Mouse (Mus musculus) E14TG2a.4 (cell line): ENCODE results near the gene Slc25a54.

ENCODE experiments used
- H3K27me3 ChIP-seq: 2 replicates; pipeline ENCODE4 v1.6.1; 2014; ENCODE audit warnings: low read length, control low read depth; ENCODE audit not compliant: insufficient read depth
- H3K36me3 ChIP-seq: 2 replicates; pipeline ENCODE4 v1.6.1; 2014; ENCODE audit warnings: low read length, control low read depth; ENCODE audit not compliant: insufficient read depth
- H3K4me1 ChIP-seq: replicated peaks from 2 replicates; pipeline ENCODE4 v1.6.1; 2014; ENCODE audit warnings: low read depth, low read length, control low read depth
- H3K4me3 ChIP-seq: replicated peaks from 2 replicates; pipeline ENCODE4 v1.5.1; 2014; ENCODE audit warnings: mild to moderate bottlenecking, low read length
- H3K9me3 ChIP-seq: 2 replicates; pipeline ENCODE4 v1.6.1; 2014; ENCODE audit warnings: low read length, control low read depth
- CTCF ChIP-seq: conservative IDR thresholded peaks from 2 replicates; pipeline ENCODE4 v1.5.1; 2014; ENCODE audit warnings: low read length
- NANOG ChIP-seq: IDR thresholded peaks from 2 replicates; pipeline ENCODE4 v1.6.1; 2014; ENCODE audit warnings: borderline replicate concordance, low read length, mixed read lengths
- POU5F1 ChIP-seq: IDR thresholded peaks from 2 replicates; pipeline ENCODE4 v1.6.1; 2014; ENCODE audit warnings: low read length, borderline replicate concordance

Gene Slc25a54

GRCm38 (mm10) chr3:109119562-109119961 lies 39.3 kb downstream of the Slc25a54 start:
- Histone ChIP-seq H3K36me3 (no peaks in the 10 kb centered on the region), H3K4me3 (no peak overlapping the region), H3K4me1 (peaks cover 7% of the 10 kb centered on the region), H3K9me3 (no peaks in the 10 kb centered on the region), H3K27me3 (peaks cover 28% of the 10 kb centered on the region)
- TF ChIP-seq POU5F1 = no peak
- no peak for TF ChIP-seq CTCF
- TF ChIP-seq NANOG = no peak

GRCm38 (mm10) chr3:109119973-109120372 lies 39.7 kb downstream of the Slc25a54 start:
- Histone ChIP-seq H3K4me3 (no peak overlapping the region), H3K9me3 (no peaks in the 10 kb centered on the region), H3K27me3 (peaks cover 28% of the 10 kb centered on the region), H3K36me3 (no peaks in the 10 kb centered on the region), H3K4me1 (peaks cover 7% of the 10 kb centered on the region)
- TF ChIP-seq CTCF (no peak), POU5F1 (no peak), NANOG (no peak)

GRCm38 (mm10) chr3:109122641-109123530 lies 42.6 kb downstream of the Slc25a54 start, which contains the start of gene Slc25a24:
Gene Slc25a24, plus strand, starts transcription at chr3:109123149.
- Histone ChIP-seq H3K4me1 (peaks cover 7% of the 10 kb centered on the region), H3K36me3 (no peaks in the 10 kb centered on the region), H3K9me3 (no peaks in the 10 kb centered on the region), H3K27me3 (peaks cover 31% of the 10 kb centered on the region), H3K4me3 (peak within 1 kb of the TSS; percentile 81)
- TF ChIP-seq POU5F1 (no peak), NANOG (no peak), CTCF (no peak)

- Histone ChIP-seq H3K9me3 (no peaks in the 10 kb centered on the region), H3K27me3 (peaks cover 31% of the 10 kb centered on the region), H3K36me3 (no peaks in the 10 kb centered on the region), H3K4me1 (peaks cover 7% of the 10 kb centered on the region), H3K4me3 (peak overlapping the region; percentile 81)
- no peak for TF ChIP-seq NANOG
- TF ChIP-seq POU5F1 = no peak
- no peak for TF ChIP-seq CTCF
These were observed 43.3 kb downstream of the Slc25a54 start for GRCm38 (mm10) chr3:109123531-109123981.

- Histone ChIP-seq H3K27me3 (peaks cover 31% of the 10 kb centered on the region), H3K4me1 (peaks cover 7% of the 10 kb centered on the region), H3K4me3 (no peak overlapping the region), H3K36me3 (no peaks in the 10 kb centered on the region), H3K9me3 (no peaks in the 10 kb centered on the region)
- TF ChIP-seq POU5F1 = no peak
- TF ChIP-seq CTCF = no peak
These were observed 43.8 kb downstream of the Slc25a54 start for GRCm38 (mm10) chr3:109124091-109124490.

DNA sequence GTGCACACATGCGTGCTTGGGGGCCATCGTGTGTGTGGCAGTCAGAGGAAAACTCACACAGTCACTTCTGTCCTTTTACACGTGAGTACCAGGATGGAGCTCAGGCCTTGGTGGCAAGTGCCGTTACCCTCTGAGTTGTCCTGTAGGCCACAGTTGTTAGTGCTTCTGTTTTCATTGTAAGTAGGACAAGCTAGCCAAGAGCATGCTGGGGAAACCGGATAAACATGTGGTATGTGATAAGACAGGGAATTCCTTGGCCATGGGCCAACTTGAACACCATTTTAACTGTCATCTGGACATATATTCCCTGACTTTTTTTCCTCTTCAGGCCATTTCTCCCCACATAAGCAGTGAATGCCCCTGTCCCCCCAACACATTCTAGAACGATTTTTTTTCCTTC lies 45.3 kb downstream of the Slc25a54 start:
- no peak for TF ChIP-seq CTCF
- no peak for TF ChIP-seq NANOG
- TF ChIP-seq POU5F1 = no peak
- no peak overlapping the region for H3K4me3 ChIP-seq
- H3K27me3 ChIP-seq = peaks cover 29% of the 10 kb centered on the region
- H3K9me3 ChIP-seq = no peaks in the 10 kb centered on the region
- peaks cover 7% of the 10 kb centered on the region for H3K4me1 ChIP-seq
- no peaks in the 10 kb centered on the region for H3K36me3 ChIP-seq

DNA sequence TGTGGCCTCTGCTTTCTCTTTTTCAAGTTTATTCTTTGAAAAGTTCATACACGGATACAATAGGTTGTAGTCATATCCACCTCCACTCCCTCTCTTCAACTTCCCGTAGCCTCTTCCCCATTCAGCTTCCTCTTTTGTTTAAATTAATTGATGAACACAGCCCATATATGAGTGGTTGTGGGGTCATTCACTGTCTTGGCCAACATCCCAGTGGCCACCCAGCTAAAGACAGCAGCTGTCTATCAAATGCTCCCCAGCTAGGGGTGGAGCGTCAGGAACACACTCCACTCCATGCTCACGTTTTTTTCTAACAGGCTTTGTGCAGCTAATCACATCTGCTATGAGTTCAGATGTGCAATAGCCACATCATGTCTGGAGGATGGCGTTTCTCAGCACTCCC lies 49.5 kb downstream of the Slc25a54 start:
- Histone ChIP-seq H3K27me3 (peaks cover 7% of the 10 kb centered on the region; the same call in 1 of the 2 replicates), H3K4me1 (no peaks in the 10 kb centered on the region), H3K9me3 (peaks cover 7% of the 10 kb centered on the region; the same call in 1 of the 2 replicates), H3K4me3 (no peak overlapping the region), H3K36me3 (no peaks in the 10 kb centered on the region)
- no peak for TF ChIP-seq NANOG
- TF ChIP-seq CTCF = no peak
- no peak for TF ChIP-seq POU5F1

GRCm38 (mm10) chr3:109132966-109133365 lies 52.7 kb downstream of the Slc25a54 start:
- Histone ChIP-seq H3K36me3 (no peaks in the 10 kb centered on the region), H3K27me3 (0 out of 2 replicates have a peak, but pooled peaks cover 4% of the 10 kb centered on the region), H3K9me3 (peaks cover 7% of the 10 kb centered on the region; the same call in 1 of the 2 replicates), H3K4me3 (no peak overlapping the region), H3K4me1 (no peaks in the 10 kb centered on the region)
- TF ChIP-seq NANOG = no peak
- no peak for TF ChIP-seq CTCF
- TF ChIP-seq POU5F1 = no peak

GRCm38 (mm10) chr3:109134036-109134435 lies 53.8 kb downstream of the Slc25a54 start:
- Histone ChIP-seq H3K4me1 (no peaks in the 10 kb centered on the region), H3K4me3 (no peak overlapping the region), H3K9me3 (peaks cover 7% of the 10 kb centered on the region; the same call in 1 of the 2 replicates), H3K27me3 (0 out of 2 replicates have a peak, but pooled peaks cover 4% of the 10 kb centered on the region), H3K36me3 (no peaks in the 10 kb centered on the region)
- no peak for TF ChIP-seq NANOG
- no peak for TF ChIP-seq POU5F1
